Mouse (Mus musculus) E14TG2a.4 (cell line): ENCODE results near the gene Gpc5.

Experiments
- H3K27me3 ChIP-seq: 2 replicates; pipeline ENCODE4 v1.6.1; 2014; ENCODE audit warnings: low read length, control low read depth; ENCODE audit not compliant: insufficient read depth
- H3K36me3 ChIP-seq: 2 replicates; pipeline ENCODE4 v1.6.1; 2014; ENCODE audit warnings: low read length, control low read depth; ENCODE audit not compliant: insufficient read depth
- H3K4me1 ChIP-seq: replicated peaks from 2 replicates; pipeline ENCODE4 v1.6.1; 2014; ENCODE audit warnings: low read depth, low read length, control low read depth
- H3K4me3 ChIP-seq: replicated peaks from 2 replicates; pipeline ENCODE4 v1.5.1; 2014; ENCODE audit warnings: mild to moderate bottlenecking, low read length
- H3K9me3 ChIP-seq: 2 replicates; pipeline ENCODE4 v1.6.1; 2014; ENCODE audit warnings: low read length, control low read depth
- CTCF ChIP-seq: conservative IDR thresholded peaks from 2 replicates; pipeline ENCODE4 v1.5.1; 2014; ENCODE audit warnings: low read length
- NANOG ChIP-seq: IDR thresholded peaks from 2 replicates; pipeline ENCODE4 v1.6.1; 2014; ENCODE audit warnings: borderline replicate concordance, low read length, mixed read lengths
- POU5F1 ChIP-seq: IDR thresholded peaks from 2 replicates; pipeline ENCODE4 v1.6.1; 2014; ENCODE audit warnings: low read length, borderline replicate concordance

Gene Gpc5

DNA sequence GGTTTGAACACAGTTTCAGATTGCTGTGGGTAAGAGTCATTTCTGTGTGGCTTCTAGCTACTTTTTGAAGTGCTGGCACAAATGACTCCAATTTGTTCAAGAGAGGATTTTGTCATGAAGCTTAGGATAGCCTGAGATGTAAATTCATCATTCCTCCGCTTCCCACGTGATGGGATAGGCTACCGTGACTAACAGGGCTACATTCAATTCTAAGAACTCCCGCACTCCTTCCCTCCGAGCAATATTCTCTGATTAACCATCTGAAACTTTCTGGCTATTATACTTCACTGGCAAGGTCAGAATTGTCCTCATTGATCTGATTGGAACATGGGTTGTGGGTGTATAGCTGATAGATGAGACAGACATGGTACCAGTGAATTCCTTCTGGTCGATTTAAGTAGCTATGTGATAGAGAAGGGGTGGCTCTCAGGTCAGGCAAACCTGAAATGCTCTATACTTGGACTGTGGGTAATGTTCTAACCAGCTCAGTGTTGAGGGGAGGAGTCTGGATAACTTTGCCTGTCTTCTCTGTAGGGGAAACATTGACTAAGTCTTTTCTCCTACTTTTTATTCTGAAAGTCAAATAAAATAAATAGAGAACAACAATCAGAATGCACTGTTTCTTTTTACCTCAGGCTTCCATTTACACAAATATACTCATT, 319.6 kb downstream of the Gpc5 start:
- Histone ChIP-seq H3K4me1 (no peaks in the 10 kb centered on the region), H3K4me3 (no peak overlapping the region), H3K36me3 (no peaks in the 10 kb centered on the region), H3K9me3 (no peaks in the 10 kb centered on the region), H3K27me3 (no peaks in the 10 kb centered on the region)
- no peak for TF ChIP-seq POU5F1
- TF ChIP-seq NANOG: no peak
- no peak for TF ChIP-seq CTCF

DNA sequence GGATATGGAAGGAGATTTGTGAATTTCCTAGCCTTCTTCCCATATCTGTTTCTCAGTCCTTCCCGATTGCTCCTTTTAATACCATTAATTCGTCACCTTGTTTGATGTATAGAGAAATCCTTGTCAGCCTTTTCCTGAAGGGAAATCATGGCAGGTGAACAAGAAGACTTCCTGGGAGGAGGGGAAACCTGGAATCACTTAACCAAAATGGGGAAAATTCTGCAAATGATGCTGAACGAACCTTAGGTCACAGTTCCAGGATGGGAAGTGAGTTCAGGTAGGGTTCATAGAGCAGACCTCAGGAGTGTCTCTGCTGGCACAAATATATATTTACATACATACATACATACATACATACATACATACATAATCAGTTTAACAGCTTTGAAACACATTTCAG, 320.8 kb downstream of the Gpc5 start:
- Histone ChIP-seq H3K27me3 (no peaks in the 10 kb centered on the region), H3K36me3 (no peaks in the 10 kb centered on the region), H3K4me1 (no peaks in the 10 kb centered on the region), H3K9me3 (no peaks in the 10 kb centered on the region), H3K4me3 (no peak overlapping the region)
- TF ChIP-seq NANOG (no peak), CTCF (no peak), POU5F1 (no peak)

DNA sequence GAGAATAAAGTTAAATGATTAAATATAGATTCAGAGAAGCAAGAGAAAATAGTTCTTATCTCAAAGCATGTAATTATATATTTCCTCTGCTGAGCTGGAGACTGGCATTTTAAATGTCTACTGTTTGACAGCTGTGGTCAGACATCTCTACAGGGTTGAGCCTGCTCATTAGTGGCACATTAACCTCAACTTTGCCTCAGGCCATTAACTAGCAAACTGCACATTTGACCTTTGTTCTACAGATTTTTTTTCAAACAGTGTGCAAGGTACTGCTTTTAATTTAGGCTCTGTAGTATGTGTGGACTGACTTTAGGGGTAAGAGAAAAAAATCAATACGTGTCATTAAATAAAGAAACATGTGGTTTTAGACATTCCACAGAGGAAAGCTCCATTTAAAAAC, 321.4 kb downstream of the Gpc5 start:
- H3K27me3 ChIP-seq: no peaks in the 10 kb centered on the region
- no peak overlapping the region for H3K4me3 ChIP-seq
- no peaks in the 10 kb centered on the region for H3K36me3 ChIP-seq
- H3K4me1 ChIP-seq: no peaks in the 10 kb centered on the region
- TF ChIP-seq CTCF: no peak
- no peak for TF ChIP-seq POU5F1
- no peak for TF ChIP-seq NANOG
- H3K9me3 ChIP-seq: no peaks in the 10 kb centered on the region

DNA sequence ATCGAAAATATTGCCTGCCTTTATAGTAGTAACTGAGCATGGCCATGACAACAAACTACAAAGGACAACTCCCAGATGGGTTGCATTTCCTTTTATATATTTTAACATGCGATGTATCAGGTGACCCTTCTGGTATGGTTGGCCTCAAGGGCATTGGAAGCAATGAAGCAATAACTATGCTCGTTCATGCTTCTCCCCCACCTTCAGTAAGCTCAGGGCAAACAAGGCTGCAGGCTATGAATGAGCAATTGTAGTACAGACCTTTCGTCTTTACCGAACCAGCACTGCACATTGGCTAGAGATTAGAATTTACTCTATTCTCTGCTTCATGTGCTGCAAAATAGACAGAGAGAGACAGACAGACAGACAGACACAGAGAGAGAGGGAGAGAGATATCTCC, 322.5 kb downstream of the Gpc5 start:
- no peak for TF ChIP-seq NANOG
- no peak for TF ChIP-seq CTCF
- no peak for TF ChIP-seq POU5F1
- Histone ChIP-seq H3K27me3 (no peaks in the 10 kb centered on the region), H3K4me3 (no peak overlapping the region), H3K4me1 (no peaks in the 10 kb centered on the region), H3K9me3 (no peaks in the 10 kb centered on the region), H3K36me3 (no peaks in the 10 kb centered on the region)

DNA sequence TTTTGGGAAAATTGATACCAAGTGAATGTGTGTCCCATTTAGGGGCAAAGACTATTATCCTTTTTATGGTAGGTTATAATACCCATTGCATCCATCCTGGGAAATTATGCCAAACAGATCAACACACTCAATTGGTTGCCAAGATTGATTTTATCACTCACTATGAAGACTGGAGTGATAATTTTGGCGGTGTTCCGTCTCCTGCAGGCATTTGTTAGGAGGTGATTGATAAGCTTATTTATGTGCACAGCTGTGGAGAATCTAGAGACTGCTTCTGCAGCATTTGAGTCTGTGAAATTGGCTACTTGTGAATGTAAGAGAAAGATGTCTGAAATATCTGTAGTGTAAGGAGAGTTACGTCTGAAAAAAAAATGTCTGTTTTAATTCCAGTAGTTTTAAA, 340.0 kb downstream of the Gpc5 start:
- Histone ChIP-seq H3K27me3 (no peaks in the 10 kb centered on the region), H3K4me3 (no peak overlapping the region), H3K36me3 (no peaks in the 10 kb centered on the region), H3K9me3 (no peaks in the 10 kb centered on the region), H3K4me1 (no peaks in the 10 kb centered on the region)
- TF ChIP-seq NANOG: no peak
- no peak for TF ChIP-seq POU5F1
- no peak for TF ChIP-seq CTCF

DNA sequence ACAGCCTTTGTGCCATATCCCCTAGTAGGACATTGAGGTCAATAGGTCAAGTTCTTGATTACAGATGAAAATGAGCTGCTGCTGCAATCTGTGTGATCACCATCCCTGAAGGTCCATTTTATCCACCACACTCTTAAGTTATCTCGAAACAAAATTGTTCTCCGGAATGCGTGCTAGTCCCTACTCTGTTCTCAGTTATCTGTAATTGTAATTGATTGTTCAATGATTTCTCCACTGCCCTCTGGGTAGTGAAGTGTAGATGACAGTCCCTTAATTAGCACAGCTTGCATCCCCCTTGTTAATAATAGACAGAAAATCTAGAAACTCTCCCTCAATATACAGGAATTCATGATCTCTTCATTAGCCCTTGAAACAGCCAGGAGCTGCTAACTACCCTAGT, 340.4 kb downstream of the Gpc5 start:
- H3K9me3 ChIP-seq: no peaks in the 10 kb centered on the region
- TF ChIP-seq POU5F1: no peak
- H3K4me3 ChIP-seq: no peak overlapping the region
- H3K4me1 ChIP-seq: no peaks in the 10 kb centered on the region
- H3K36me3 ChIP-seq: no peaks in the 10 kb centered on the region
- no peaks in the 10 kb centered on the region for H3K27me3 ChIP-seq

DNA sequence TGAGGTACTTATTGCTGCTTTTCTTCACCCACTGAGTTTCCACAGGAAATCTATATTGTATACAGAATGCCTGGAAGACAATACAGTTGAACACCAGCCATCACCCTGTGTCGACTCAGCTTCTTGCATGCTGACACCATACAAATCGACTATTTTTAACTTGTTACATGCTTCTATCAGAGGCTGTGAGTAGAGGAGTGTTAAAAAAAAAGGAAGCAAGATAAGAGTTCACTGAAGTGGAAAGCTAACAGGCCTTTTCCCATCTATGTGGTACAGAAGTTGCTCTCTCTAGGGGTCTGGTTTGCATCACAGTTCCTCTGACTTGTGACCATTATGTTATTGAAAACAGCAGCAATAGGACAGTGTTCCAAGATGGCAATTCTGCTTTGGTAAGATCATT, 344.6 kb downstream of the Gpc5 start:
- H3K4me1 ChIP-seq: no peaks in the 10 kb centered on the region
- no peaks in the 10 kb centered on the region for H3K27me3 ChIP-seq
- no peak for TF ChIP-seq CTCF
- H3K36me3 ChIP-seq: no peaks in the 10 kb centered on the region
- H3K9me3 ChIP-seq: no peaks in the 10 kb centered on the region
- H3K4me3 ChIP-seq: no peak overlapping the region

DNA sequence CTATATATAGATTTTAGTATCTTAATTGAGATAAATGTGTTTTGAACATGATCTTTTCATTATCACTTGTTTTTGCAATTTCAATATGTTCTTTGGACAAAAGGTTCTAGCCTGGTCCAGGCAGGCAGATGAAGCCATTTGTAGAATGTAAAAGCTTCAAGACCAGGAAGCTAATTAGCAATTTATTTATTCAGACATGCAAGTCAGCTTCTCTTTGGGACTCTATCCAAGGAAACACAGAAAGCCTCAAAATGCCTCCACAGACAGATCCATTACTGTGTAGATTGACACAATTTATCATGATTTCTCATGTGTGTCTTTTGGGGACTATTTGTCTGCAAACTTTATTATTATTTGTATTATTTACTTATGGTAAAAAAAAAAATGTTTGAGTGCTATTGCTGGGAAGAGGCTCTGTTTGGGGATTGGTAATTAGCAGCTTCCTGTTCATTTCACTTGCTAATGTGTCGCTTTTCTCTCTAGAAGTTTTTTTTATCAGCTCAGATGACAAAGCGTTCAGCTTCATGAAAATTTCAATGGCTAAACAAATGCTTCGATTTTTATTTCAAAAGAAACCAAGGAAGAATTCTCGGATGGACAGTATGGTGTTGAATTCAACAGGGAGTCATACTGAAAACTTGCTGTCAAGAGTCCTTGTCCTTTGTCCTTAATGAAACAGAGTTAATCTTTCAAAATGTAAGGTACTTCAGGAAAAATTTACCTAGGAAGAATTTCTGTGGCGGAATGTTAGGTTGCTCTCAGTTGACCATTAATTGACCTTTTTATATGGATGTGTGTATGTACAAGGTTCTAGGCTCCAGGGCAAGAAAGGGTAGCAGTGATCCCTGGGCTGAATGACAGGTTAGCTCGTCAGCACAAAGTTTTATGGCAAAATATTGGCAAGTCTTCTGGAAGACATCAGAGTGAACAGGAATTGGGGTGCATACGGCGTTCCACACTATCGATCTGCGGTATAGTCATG, 353.1 kb downstream of the Gpc5 start:
- Histone ChIP-seq H3K4me1 (no peaks in the 10 kb centered on the region), H3K27me3 (no peaks in the 10 kb centered on the region), H3K9me3 (no peaks in the 10 kb centered on the region), H3K4me3 (no peak overlapping the region), H3K36me3 (no peaks in the 10 kb centered on the region)
- TF ChIP-seq POU5F1: no peak

DNA sequence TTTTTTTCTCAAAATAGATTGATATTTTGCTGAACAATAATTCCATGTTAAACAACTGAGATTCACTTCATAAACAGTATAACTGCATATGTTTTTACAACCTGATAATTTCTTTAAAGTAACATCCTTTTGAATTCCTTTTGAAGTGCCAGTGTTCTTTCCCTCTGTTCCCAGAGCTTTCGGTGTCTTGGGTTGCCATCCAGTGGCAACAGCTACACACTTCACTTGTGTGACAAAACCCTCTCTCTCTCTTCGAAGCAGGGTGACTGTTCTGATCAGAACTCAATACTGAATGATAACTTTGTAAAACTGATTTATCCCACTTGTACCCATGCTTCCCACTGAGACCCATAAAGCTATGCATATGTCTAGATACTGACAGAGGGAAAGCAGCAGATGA, 358.9 kb downstream of the Gpc5 start:
- no peaks in the 10 kb centered on the region for H3K4me1 ChIP-seq
- H3K9me3 ChIP-seq: no peaks in the 10 kb centered on the region
- H3K27me3 ChIP-seq: no peaks in the 10 kb centered on the region
- H3K36me3 ChIP-seq: no peaks in the 10 kb centered on the region
- H3K4me3 ChIP-seq: no peak overlapping the region
- TF ChIP-seq NANOG (no peak), POU5F1 (no peak), CTCF (no peak)
